Mouse (Mus musculus) heart, postnatal 0 days (tissue): ENCODE results near the gene Kctd19.

Experiments
- CTCF ChIP-seq: IDR thresholded peaks from 2 replicates; pipeline ENCODE4 v1.5.1; 2016; ENCODE audit warnings: antibody characterized with exemption, control low read depth, low read depth
- EP300 ChIP-seq: IDR thresholded peaks from 2 replicates; pipeline ENCODE4 v1.6.1; 2016; ENCODE audit warnings: antibody characterized with exemption, low read depth

GRCm38 (mm10) chr8:105341399-105341798, 71.9 kb downstream of the Kctd19 start:
- no peak for TF ChIP-seq CTCF
- TF ChIP-seq EP300, result no peak
